Mouse (Mus musculus) hindbrain, postnatal 0 days (tissue): Measurements from ENCODE around the gene Nedd9. TPM values are rescaled to one million over a fixed set of nuclear protein-coding genes. Genes with fewer than 3 reads are reported as not detected.
"Not testable (repeated sequence)": the region's sequence is repeated elsewhere in the genome, so short reads cannot be mapped to it uniquely, and the experiment has no call there.

Experiments
- ATAC-seq: fragments of 200-750 bp; cut with Nextera tagmentation; 2 replicates; pipeline ENCODE4 v1.8.0; 2017; ENCODE audit warnings: mild to moderate bottlenecking, moderate TSS enrichment, moderate library complexity
- DNase-seq: peaks from one replicate; pipeline ENCODE4 v3.0.0-alpha.2; 2015; ENCODE audit warnings: low spot score
- H3K27ac ChIP-seq: fragments of 300-500 bp; sonication (generic); 2 replicates; pipeline ENCODE4 v1.5.1; 2014; ENCODE audit warnings: mild to moderate bottlenecking
- H3K27me3 ChIP-seq: fragments of 300-500 bp; sonication (generic); 2 replicates; pipeline ENCODE4 v1.6.1; 2014; ENCODE audit warnings: low read length, mixed read lengths; ENCODE audit not compliant: insufficient read depth
- H3K36me3 ChIP-seq: fragments of 300-500 bp; sonication (generic); 2 replicates; pipeline ENCODE4 v1.6.1; 2014; ENCODE audit warnings: low read length, mixed read lengths; ENCODE audit not compliant: insufficient read depth
- H3K4me1 ChIP-seq: fragments of 300-500 bp; sonication (generic); 2 replicates; pipeline ENCODE4 v1.6.1; 2014; ENCODE audit warnings: antibody characterized with exemption, low read length, mixed read lengths; ENCODE audit not compliant: insufficient read depth
- H3K4me2 ChIP-seq: fragments of 300-500 bp; sonication (generic); 2 replicates; pipeline ENCODE4 v1.6.1; 2014; ENCODE audit warnings: low read depth, mild to moderate bottlenecking, low read length, moderate library complexity, mixed read lengths
- H3K4me3 ChIP-seq: fragments of 300-500 bp; sonication (generic); 2 replicates; pipeline ENCODE4 v1.5.1; 2014; ENCODE audit warnings: low read length
- H3K9ac ChIP-seq: fragments of 300-500 bp; sonication (generic); replicated peaks from 2 replicates; pipeline ENCODE4 v1.6.1; 2014; ENCODE audit warnings: mild to moderate bottlenecking, low read length, moderate library complexity, mixed read lengths
- H3K9me3 ChIP-seq: fragments of 300-500 bp; sonication (generic); 2 replicates; pipeline ENCODE4 v1.6.1; 2016; ENCODE audit warnings: low read length, mixed read lengths
- CTCF ChIP-seq: IDR thresholded peaks from 2 replicates; pipeline ENCODE4 v1.5.1; 2016; ENCODE audit warnings: antibody characterized with exemption, control low read depth, low read depth
- WGBS: fragments of 180-500 bp; shearing (Covaris S2); extraction: QIAGEN DNeasy Blood & Tissue Kit; methylation state at CpG from one replicate; pipeline ENCODE4 v1.1.7; 2014; 5-methylcytosine and 5-hydroxymethylcytosine counted together
- polyA plus RNA-seq: library from polyadenylated mRNA; unstranded; fragments of >200 nt; fragmentation: Nextera tagmentation; extraction: Ambion mirVana; gene quantifications from 2 replicates; pipeline ENCODE4 v1.2.1, GENCODE M21; 2015
- total RNA-seq: library from RNA; depleted of rRNA; stranded (reverse); fragments of >200 nt; gene quantifications from 2 replicates; pipeline ENCODE4 v1.2.3, GENCODE M21; 2014

Gene Nedd9
- total and polyA plus RNA-seq, 2 experiments from 2014 or later, result 12.2 to 26.5 TPM

DNA sequence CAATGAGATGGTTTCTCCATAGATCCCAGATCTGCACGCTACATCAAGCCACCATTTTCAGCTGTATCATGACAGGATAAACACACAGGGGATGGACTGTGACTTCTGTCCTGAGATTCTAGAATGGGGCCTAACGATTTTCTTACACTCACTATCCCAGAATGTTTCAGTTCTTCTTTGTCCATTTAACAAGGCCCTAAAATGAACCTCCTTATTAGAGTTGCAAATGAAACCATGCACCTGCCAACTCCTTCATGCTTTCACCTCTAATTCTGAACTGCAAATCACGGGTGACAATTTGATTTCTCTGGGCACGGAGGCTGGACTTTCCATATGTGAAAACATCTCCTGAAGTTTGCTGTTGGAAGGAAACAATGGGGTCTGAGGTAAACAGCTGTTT, 111.1 kb downstream of the Nedd9 start:
- no peak overlapping the region for H3K4me2 ChIP-seq
- H3K9ac ChIP-seq, result no peak overlapping the region
- DNase-seq (no peak), ATAC-seq (no peak)
- no peaks in the 10 kb centered on the region for H3K27me3 ChIP-seq
- H3K4me1 ChIP-seq, result no peaks in the 10 kb centered on the region
- no peaks in the 10 kb centered on the region for H3K9me3 ChIP-seq
- no peak overlapping the region for H3K27ac ChIP-seq
- no peaks in the 10 kb centered on the region for H3K36me3 ChIP-seq
- TF ChIP-seq CTCF, result no peak
- WGBS, result 49% methylated on average over 4 of the region's 4 CpGs
- no peak overlapping the region for H3K4me3 ChIP-seq

DNA sequence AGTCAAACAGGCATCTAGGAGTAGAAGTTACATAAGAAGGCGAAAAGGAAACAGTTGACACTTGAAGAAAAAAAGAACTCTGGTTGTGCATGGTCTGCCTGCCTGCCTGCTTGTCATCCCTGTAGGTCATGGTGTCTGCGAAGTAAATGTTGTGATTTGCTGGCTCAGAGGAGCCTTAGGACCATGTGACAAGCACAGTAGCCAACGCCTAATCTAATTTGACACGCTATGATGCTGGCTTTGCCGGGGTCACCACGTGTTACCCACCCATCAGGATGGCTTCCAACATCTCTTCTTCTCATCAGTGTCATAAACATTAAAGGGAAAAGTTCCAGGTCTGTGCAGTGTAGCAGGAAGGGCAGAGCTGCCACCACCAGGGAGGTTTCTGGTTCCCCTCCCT, 111.5 kb downstream of the Nedd9 start:
- Histone ChIP-seq H3K4me3 (no peak overlapping the region), H3K27ac (no peak overlapping the region), H3K9me3 (no peaks in the 10 kb centered on the region), H3K4me2 (no peak overlapping the region), H3K36me3 (no peaks in the 10 kb centered on the region), H3K4me1 (no peaks in the 10 kb centered on the region), H3K9ac (no peak overlapping the region), H3K27me3 (no peaks in the 10 kb centered on the region)
- DNase-seq (no peak), ATAC-seq (no peak)
- WGBS, result 39% methylated on average over 6 of the region's 6 CpGs
- TF ChIP-seq CTCF, result no peak

DNA sequence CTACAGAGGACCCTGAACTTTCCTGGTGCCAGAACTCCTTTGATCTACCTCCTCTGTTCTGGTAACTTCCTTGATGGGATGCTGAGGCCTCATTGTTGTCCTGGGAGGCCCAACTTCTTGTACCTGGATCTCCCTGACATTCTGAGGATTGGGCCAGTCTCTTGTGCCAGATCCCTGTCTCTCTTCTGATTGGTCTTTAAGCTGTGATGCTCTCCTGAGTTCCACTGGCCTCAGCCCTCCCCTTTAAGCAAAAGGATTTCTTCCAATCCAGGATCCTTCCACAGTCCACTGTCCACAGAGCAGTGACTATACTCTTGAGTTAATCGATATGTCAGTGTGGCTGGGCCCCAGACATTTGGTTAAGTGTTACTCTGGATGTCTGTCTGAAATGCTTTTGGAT, 112.3 kb downstream of the Nedd9 start:
- no peaks in the 10 kb centered on the region for H3K4me1 ChIP-seq

DNA sequence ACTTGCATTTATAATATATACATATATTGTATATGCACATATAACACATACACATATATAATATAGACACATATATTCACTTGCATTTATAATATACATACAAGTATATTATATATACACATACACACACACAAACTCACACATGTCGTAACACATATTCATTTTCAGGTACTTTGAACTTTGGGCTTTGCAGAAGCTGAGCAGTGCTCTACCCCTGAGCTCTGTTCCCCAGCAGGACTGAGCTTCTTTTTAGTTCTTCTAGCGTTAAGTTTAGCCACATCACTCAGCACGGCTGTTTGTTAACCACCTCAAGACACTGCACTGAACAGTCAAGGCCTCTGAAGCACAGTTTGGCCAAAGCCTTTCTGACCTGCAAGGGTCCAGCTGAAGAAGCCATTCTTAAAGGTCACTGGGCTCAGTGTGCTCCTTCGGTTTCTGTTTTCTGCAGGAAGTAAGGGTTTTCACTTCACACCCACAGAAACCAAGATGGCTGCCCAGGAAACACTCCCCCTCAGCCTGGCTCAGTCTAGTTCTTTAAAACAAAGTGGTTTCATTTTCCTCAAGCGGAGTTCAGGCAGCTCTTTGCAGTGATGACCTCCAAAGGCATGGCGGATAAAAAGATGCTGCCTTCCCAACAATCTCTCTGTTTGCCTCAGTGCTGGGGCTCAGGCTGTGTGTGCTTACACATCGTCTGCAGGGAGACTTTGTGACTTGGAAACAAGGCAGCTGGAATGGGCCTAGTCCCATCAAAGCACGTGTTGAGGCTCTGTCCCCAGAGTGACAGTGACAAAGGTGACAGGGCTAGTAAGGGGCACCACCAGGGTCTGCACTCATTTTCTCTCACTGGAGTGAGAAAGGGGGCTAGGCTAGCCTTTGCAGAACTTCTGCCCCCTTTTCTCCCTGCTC, 114.4 kb downstream of the Nedd9 start:
- ATAC-seq (no peak), DNase-seq (no peak)
- TF ChIP-seq CTCF, result no peak
- Histone ChIP-seq H3K27ac (no peak overlapping the region), H3K4me3 (no peak overlapping the region), H3K9me3 (no peaks in the 10 kb centered on the region), H3K36me3 (no peaks in the 10 kb centered on the region), H3K4me1 (no peaks in the 10 kb centered on the region), H3K9ac (no peak overlapping the region), H3K27me3 (no peaks in the 10 kb centered on the region), H3K4me2 (no peak overlapping the region)
- WGBS, result 69% methylated on average over 8 of the region's 8 CpGs

More for the DNA sequence above, 112.3 kb downstream of the Nedd9 start:
- Histone ChIP-seq H3K27ac (no peak overlapping the region), H3K36me3 (no peaks in the 10 kb centered on the region), H3K9me3 (no peaks in the 10 kb centered on the region), H3K27me3 (no peaks in the 10 kb centered on the region), H3K4me3 (no peak overlapping the region), H3K9ac (no peak overlapping the region), H3K4me2 (no peak overlapping the region)
- DNase-seq (no peak), ATAC-seq (no peak)
- WGBS, result 96% methylated on average over 1 of the region's 1 CpGs
- no peak for TF ChIP-seq CTCF

DNA sequence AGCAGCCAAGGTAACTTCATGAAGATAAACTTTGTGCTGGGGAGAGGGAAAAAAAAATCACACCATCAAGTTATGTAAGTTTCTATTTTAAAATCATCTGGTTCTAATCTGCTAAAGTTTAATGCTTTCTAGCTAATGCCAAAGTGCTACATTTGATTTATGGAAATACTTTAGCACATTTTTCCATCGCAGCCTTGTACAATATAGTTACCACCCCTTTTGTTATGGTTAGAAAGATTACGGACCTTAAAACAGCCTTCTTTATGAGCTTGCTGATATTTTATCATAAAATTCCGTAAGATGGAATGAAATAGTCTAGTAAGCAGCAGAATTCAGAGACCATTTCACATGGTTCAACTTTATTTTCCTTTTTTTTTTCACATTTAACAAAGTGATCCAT, 115.6 kb downstream of the Nedd9 start:
- H3K4me2 ChIP-seq, result no peak overlapping the region
- TF ChIP-seq CTCF, result no peak
- DNase-seq (no peak), ATAC-seq (no peak)
- H3K27ac ChIP-seq, result no peak overlapping the region
- H3K9ac ChIP-seq, result no peak overlapping the region
- no peaks in the 10 kb centered on the region for H3K27me3 ChIP-seq
- WGBS, result 85% methylated on average over 3 of the region's 3 CpGs
- no peaks in the 10 kb centered on the region for H3K36me3 ChIP-seq
- H3K9me3 ChIP-seq, result no peaks in the 10 kb centered on the region
- H3K4me3 ChIP-seq, result no peak overlapping the region
- no peaks in the 10 kb centered on the region for H3K4me1 ChIP-seq

DNA sequence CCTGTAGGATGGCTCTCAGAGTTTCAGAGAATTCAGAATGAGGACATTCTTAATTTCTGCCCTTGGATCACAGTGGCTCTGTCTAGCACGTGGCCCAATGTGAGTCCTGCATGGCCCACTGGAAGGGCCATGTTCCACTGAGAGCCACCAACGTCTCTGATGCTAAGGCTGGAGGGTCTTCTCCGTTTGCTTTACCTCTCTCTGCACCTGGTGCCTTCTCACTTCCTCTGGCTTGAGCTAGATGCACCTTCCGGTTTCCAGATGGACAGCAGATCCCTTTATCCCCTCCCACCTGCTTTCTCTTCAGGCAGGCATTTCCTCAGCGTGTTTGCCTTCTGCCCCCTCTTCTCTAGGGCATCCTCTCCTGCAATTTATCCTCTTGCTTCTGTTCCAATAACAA, 118.5 kb downstream of the Nedd9 start:
- 75% methylated on average over 5 of the region's 5 CpGs for WGBS
- Histone ChIP-seq H3K36me3 (no peaks in the 10 kb centered on the region), H3K4me2 (no peak overlapping the region), H3K4me3 (no peak overlapping the region), H3K27ac (no peak overlapping the region), H3K9me3 (no peaks in the 10 kb centered on the region), H3K9ac (no peak overlapping the region), H3K27me3 (no peaks in the 10 kb centered on the region), H3K4me1 (no peaks in the 10 kb centered on the region)
- no peak for TF ChIP-seq CTCF
- DNase-seq, result no peak
- no peak for ATAC-seq

DNA sequence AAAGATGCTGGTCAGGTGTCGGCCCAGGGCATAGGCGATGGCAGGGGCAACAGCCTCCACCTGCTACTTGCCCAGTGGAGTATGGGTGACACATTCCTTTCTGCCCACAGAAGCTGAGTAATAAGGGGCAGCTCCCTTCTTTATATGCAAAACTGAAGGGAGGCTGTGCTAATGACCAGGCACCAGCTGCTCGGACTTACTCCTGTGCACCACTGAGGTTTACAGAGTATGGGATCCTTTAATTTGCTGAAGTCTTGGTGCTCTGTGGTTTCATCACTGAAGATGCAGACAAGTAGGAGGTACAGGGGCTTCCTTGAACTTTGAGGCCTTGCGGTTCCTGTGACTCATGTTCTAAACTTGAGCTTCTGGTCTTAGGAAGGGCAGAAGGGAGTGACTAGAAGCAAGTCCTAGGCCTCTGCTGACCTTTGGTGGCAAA, 120.0 kb downstream of the Nedd9 start:
- no peaks in the 10 kb centered on the region for H3K9me3 ChIP-seq
- H3K36me3 ChIP-seq, result no peaks in the 10 kb centered on the region
- no peaks in the 10 kb centered on the region for H3K4me1 ChIP-seq
- no peak for ATAC-seq
- WGBS, result 87% methylated on average over 4 of the region's 4 CpGs
- DNase-seq, result no peak
- H3K27me3 ChIP-seq, result no peaks in the 10 kb centered on the region
- no peak overlapping the region for H3K9ac ChIP-seq
- no peak overlapping the region for H3K27ac ChIP-seq
- no peak overlapping the region for H3K4me2 ChIP-seq
- H3K4me3 ChIP-seq, result no peak overlapping the region
- TF ChIP-seq CTCF, result no peak

DNA sequence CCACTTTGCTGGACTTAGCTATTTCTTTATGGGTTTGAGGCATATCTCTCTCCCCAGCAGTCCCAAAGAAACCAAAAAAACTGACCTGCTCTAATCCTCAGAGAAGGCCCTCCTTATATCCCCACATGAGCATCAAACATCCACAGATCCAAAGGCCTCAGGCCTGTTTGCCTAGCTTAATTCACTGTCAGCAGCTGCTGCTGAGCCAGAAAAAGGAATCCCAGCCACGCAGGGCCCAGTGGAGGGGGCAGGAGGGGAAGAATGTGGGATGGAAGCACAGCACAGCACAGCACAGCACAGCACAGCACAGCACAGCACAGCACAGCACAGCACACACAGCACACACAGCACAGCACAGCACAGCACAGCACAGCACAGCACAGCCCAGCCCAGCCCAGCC, 120.6 kb downstream of the Nedd9 start:
- H3K4me2 ChIP-seq, H3K27ac ChIP-seq, H3K27me3 ChIP-seq, H3K36me3 ChIP-seq, H3K4me3 ChIP-seq, ATAC-seq, H3K9me3 ChIP-seq, H3K9ac ChIP-seq, H3K4me1 ChIP-seq, DNase-seq: not testable (repeated sequence)
- 29% methylated on average over 1 of the region's 1 CpGs for WGBS
